Mouse (Mus musculus) heart, adult 8-10 months (tissue): ENCODE measurements around the gene Ppm1h. TPM values are rescaled to one million over a fixed set of nuclear protein-coding genes. Genes with fewer than 3 reads are reported as not detected.

Experiments used
- DNase-seq: peaks from one replicate; pipeline ENCODE4 v3.0.0; 2022; ENCODE audit warnings: low spot score
- total RNA-seq, 4 experiments: library from RNA; stranded (reverse); gene quantifications; 2 replicates each; pipeline ENCODE4 v1.2.4; 2022

Gene Ppm1h
- total RNA-seq, 4 experiments from 2014 or later = 6.8 to 9.4 (median 7.2) TPM

DNA sequence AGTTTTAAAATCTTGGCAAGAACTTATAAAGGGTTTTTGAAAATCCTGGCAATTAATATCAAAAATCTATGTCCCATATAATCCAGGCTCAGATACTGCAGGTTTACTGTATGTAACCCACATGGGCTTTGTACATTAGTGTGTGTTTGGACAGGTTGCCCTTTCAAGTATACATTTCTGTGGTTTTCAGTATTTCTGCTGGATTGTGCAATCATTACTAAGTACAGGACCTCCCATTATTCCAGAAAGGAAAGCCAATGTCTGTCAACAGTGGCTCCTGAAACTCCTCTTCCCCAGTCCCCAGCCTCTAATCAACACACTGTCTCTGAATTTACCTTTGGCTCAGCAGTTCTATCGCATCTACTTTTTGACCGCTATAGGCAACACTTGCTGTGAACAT, 66.4 kb downstream of the Ppm1h start:
- DNase-seq = no peak

DNA sequence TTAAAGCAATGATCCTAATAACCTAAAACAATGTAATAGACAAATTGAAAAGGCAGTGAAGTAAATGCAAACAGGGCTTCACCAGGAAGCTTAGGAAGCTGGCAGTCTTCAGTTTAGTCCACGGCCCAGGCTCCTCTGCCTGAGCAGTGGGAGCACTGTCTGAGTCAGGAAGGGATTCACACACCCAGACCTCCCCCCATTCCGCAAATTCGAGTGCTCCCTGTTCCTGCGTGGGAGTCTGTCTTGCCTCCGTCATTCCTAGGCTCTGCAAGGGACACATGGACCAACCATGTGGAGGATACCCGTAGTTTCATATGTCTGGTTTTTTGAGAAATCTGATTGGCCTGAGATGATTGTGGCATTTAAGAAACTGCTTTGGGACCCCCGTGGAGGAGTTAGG, 67.6 kb downstream of the Ppm1h start:
- DNase-seq = no peak

DNA sequence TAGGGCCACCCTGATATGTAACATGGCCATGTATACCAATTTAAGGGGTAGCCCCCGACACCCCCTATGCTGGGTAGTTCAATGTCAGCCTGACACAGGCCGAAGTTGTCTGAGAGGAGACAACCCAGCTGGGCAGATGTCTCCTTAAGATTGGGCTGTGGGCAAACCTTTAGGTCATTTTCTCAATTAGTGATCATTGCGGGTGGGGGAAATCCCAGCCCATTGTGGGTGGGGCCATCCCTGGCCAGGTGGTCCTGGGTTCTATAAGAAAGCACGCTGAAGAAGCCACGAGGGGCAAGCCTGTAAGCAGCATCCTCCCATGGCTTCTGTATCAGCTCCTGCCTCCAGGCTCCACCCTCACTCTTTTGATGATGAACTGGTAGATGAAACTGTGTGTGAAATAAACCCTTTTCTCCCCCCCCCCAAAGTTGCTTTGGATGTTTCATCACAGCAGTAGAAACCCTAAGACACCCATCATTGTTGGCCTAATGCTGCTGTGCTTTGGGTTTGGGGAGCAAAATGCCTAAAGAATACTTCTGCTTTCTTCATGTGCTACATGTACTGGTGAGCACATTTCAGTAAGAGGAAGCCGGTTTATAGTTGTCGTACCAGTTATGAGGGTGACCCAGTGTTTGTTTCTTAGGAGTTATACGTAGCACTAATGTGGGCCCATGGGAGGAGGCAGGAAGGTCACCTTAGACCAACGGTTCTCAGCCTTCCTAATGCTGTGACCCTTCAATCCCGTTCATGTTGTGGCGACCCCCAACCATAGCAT, 68.8 kb downstream of the Ppm1h start:
- no peak for DNase-seq

DNA sequence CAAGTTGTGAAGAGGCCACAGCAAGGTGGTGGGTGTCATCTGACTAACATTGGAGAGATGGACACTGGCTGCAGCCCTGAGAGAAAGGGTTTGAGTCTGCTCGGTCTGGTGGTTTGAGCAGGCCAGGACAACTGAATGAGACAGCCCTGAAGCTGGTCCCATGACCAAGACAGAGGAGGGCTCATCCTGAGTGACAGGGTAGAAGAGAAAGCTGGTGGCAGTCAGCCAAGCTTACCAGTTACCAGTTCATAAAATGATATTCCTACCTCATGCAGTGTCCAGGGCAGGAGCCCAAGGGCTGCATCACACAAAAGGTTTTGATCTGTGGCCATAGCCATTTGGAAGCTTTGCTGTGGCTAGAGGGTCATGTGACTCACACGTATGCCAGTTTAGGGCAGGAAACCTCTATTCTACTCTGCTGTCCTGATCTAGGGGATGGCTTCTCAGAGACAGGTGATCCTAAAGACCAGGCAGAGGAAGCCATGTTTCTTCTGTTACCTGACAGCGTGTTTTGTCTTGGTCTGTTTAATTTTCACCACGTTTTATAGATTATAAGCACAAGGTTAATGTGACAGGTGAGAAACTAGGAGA, 69.9 kb downstream of the Ppm1h start:
- no peak for DNase-seq

DNA sequence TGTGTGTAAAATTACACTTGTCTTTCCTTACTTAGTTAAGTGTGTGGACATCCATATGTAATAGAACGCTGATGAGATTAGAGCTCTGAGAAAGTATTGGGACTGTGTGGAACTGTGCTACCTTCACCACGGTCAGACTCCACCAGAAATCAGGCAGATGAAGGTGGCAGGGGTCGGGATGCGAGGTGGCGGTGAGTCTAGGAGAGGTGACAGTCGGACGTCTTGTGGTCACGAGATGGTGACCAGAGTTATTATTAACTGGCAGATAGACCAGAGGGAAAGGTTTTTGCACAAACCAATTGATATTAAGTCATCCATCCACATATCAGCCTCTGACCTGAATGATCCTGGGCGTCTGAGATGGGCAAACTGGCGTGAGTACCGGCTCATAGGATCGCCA, 70.5 kb downstream of the Ppm1h start:
- no peak for DNase-seq

DNA sequence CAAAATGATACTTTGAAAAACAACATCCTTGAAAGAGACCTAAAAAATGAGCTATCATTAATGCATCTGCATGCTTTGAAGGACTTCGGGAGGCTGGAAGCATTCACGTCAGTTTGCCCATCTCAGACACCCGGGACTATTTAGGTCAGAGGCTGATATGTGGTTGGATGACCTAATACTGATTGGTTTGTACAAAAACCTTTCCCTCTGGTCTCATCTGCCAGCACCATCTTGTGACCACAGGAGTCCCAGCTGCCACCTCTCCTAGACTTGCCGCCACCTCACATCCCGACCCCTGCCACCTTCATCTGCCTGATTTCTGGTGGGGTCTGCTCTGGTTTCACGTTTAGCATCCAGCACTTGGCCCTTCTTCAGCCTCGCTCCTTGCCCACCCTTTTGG, 71.3 kb downstream of the Ppm1h start:
- DNase-seq = no peak

DNA sequence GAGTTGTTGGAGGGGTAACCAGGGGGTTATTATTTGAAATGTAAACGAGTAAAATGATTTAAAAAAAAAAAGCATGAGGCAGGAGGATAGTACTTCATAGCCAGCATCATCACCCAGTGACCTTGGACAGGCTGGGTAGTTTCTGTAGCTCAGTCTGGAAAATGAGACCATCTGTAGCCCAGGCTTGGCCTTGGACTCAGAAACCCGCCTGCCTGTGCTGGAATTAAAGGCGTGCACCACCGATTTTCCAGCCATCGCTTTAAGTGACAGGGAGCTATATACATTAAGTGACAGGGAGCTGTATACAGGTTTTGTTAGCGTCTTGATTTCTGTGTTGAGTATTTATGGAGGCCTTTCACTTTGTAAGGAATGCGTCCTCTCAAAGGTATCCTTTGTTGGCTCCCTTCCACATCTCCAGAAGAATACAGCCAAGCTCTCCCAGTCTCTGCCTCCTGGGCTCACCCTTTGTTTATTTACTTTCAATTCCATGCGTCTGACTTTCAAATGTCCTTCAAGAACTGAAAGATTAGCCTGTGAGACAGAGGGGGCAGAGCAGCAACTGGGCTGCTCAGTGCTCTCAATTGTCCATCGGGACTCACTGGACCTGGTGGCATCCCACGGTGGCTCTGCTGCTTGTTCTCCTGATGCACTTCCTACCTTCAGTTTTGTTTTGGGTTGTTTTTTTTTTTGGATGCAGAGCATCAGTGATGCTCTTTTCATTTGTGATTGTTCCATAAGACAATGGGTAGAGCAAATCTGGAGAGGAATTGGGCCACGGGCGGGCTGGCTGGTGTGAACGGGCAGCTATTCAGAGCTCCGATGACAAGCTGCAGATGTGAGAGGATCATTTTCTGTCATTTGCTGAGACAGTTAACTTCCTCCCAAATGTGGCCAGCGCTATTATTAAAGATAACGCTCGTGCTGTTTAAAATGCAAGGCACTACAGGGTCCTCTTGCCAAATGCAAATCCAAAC, 74.7 kb downstream of the Ppm1h start:
- DNase-seq = no peak

DNA sequence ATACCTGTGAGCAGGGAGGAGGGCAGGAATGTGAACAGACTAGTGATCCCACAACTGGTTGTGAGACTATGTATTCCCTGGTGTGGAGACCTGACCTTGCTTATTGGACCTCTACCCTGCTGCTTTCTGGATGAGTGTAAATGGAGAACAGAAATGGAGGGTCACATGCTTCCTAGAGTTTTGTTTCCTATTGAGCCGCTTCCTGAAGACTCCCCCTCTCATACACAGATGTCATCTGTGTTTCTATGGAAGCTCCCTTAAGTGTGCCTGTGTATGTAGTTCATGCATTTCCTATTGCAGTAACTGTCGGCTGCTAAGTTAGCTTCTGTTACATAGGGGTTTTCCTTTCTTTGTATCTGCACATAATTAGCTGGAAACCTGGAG, 75.4 kb downstream of the Ppm1h start:
- DNase-seq = peak; percentile 26

DNA sequence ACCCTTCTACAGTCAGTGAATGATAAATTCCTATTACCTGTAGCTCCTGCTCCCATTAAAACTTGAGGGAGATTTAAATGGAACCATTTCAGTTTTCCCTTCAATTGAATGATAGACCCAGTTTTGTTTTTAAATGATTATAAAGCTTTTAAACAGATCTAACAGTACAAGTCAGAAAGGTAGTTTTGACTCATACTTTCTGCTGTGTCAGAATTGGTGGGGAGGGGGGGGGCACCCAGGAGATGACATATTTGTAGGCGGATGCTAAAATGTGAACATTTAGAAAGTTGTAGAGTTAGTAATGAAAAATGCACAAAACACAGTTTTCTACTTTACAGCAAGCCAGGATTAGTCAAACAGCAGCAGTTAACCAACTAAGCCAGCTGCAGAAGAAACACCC, 76.4 kb downstream of the Ppm1h start:
- no peak for DNase-seq

DNA sequence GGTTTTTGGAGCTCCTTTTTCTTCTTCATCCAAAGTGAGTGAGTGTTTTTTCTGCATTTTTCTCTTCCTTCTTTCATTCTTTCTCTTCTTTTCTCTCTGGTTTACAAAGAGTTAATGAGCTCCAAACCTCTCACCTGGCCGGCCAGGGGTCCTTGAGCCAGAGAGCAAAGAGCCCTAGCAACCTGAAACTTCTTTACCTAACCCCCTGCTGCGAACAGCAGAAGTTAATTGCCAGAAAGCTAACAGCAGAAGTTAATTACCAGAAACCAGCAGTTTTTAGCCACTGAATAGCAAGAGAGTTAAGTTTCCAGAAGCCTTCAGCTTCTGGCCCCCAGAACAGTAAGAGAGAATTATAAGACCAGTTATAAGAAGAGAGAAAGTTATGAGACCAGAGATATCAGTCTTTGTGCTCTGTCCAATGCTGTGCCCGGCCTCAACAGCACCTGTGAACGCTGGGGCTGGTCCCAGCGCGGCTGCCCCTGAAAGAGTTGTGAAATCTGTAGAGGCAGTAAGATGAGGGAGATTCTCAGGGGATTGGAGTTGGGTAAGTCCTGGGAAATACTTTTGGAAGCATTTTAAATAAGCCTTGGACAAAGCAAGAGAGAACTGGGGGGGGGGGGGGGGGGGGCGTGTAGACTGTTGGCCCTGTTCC, 78.4 kb downstream of the Ppm1h start:
- no peak for DNase-seq

DNA sequence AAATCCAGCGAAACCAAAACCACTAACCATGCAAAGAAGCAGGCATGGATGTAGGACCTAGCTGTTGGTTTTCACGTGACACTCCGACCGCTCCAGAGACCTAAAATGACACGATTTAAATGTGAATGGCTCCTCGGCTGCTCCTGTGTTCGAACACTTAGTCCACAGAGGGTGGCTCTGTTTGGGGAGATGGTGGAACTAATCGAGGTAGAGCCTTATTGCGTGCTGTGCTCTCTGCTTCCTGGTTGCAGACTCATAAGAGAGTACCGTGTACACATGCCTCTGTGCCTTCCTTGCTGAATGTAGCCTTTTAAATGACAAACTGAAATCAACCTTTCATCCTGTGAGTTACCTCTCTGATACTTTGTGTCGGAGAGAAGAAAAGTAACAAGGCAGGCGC, 79.2 kb downstream of the Ppm1h start:
- DNase-seq = no peak

DNA sequence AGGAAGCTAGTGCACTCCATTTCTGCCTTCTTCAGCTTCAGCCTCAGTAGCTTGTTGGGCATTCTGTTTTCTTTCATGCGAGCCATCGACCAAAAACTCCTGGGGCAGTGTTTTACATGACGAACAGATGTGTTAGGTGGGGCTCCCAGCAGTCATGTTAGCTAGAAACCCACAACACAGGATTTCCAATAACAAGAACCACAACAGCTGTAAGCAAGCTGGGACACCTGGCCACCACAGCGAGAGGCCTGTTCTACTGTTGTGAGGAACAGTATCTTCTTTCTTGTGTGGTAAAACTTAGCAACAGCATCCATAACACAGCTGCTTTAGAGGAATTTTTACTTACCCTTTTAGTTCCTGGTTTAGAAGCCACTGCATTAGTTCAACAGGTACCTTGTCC, 79.8 kb downstream of the Ppm1h start:
- no peak for DNase-seq

DNA sequence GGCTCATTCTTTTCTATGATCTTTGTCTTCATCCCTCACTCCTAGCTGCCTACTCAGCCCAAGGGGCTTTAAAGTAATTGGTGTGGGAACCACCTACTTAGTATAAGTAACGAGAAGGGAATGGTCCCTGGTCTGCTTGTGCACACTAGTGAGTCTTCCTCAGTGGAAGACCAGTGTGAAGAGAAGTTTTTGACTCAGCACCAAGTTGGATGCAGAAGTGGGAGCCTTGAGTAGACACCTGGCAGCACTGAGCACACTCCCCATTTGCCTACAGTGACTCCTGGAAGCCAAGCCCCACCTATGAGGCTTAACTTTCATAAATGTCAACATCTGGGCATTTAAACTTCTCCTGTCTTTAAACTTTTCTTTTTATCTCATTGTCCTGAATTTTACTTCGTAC, 81.2 kb downstream of the Ppm1h start:
- DNase-seq = no peak

DNA sequence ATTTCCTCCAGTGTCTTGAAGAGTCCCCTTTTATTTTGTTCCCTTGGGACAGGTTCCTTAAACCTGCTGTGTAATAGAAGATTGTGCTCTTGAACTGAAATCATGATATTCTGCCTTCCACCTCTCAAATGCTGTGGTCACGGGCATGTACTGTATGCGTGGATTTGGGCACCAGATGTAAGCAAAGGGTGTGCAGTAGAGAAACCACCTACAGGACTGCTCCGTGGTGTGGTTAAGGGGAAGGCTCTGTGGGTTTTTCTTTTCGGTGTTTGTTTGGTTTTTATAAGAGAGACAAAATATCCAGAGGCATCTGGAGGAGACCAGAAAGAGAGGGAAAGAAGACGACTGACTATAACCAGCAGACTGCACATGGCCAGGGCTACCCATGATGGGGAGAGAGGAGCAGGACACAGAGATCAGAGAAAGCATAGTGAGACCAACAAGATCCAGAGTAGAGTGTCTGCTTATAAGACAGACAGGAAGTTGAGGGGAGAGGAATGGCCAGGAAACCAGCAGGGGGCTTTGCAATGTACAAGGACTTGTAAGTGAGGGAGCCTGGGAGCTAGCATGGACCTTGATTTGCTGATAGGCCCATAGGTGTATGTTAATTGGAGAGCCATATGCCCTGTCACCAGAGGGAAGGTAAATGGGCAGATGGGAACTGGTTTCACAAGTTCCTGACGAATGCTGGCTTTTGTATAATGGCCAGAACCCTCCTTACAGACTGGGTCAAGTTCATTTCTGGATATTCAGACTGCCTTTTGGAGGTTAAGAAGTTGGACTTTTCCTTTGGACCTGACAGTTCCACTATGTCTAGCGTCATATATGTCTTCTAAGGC, 82.1 kb downstream of the Ppm1h start:
- no peak for DNase-seq

DNA sequence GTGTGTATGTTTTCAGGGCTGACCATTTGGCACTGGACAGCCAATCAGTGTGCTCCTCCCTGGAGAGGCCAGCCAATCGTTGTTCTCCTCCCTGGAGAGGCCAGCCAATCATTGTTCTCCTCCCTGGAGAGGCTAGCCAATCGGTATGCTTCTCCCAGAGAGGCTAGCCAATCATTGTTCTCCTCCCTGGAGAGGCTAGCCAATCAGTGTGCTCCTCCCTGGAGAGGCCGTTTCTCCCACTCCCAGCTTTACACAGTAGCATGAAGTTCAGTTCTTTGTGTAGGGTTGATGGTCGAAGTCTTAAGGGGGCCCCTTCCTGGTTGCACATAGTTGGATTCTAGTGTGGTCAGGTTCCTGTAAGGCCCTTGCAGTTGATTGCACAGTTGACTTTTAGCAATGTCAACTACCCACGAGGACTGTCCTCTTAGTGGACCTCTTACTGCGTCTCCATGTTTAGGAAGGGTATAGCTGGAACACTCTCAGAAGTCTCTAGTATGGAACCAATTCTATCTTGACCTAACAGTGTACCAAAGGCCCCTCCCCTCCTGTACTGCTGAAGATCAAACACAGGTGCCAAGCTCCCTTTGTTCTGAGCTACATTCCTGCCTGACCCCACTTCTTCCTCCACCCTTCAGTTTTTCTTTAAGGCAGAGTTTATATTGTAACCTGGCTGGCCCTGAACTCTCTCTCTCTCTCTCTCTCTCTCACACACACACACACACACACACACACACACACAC, 84.4 kb downstream of the Ppm1h start:
- DNase-seq = no peak

DNA sequence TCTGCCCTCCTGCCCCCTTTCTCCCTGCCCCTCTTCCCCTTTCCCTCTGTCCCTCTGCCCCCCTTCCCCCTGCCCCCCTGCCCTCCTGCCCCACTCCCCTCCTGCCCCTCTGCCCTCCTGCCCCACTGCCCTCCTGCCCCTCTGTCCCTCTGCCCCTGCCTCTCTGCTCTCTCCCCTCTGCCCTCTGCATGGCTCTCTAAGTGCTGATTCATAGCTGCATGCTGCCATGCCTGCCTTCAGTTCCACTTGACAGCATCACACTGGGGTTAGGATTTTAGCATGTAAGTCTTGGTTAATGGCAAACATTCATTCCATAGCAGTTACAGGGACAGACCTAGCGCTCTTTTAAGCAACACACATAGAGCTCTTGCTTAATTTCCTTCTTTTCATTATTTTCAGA, 85.0 kb downstream of the Ppm1h start:
- no peak for DNase-seq

DNA sequence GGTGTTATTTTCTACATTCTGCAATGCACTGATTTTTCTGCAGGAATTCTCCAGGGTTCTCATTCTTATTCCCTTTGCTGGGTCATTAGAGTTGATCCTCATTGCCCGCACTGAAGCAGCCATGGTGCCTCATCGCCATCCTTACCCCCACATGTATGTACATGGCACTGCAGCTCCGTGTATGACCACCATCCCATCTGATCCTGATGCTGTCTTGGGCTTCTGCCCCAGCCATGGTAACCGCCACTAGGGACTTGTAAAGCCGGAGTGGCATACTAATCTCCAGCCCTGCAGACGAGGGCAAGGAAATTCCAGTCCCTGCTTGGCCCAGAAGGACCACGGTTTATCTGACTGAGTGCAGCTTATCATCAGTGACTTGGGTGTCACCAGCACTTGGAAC, 86.1 kb downstream of the Ppm1h start:
- no peak for DNase-seq

DNA sequence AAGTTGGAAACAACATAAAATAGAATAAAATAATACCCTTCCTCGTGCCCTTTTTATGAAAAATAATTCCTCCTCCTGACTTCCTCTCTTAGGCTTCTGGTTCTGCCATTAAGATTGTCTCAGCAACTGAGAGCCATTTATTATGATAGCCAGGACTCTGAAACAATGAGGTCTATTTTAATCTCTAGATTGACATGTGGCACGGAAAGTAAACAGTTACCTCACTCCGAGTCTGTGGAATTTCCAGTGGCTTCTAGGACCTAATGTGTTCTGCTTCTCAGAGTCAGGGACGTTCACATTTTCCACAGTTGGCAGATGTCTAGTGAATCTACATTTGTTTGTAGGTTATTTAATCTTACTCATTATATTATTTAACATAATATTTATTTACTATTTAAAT, 87.0 kb downstream of the Ppm1h start:
- peak; percentile 73 for DNase-seq

DNA sequence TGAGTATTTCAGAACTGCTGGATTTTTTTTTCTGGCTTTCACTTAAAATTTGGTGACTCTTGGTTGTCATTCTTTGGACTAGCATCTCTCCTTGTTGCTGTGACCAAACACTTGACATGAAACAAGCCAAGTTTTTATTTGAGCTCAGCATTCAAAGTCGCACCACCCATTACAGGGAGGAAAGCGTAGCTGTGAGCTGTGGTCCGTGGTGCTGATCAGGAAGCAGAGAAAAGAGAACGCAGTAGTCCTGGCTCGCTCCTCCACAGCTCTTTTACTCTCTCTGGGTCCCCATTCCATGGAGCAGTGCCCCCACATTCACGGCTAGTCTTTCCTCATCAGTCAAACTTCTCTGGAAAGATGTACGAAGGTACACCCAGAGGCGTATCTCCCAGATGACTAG, 87.4 kb downstream of the Ppm1h start:
- DNase-seq = peak; percentile 11

DNA sequence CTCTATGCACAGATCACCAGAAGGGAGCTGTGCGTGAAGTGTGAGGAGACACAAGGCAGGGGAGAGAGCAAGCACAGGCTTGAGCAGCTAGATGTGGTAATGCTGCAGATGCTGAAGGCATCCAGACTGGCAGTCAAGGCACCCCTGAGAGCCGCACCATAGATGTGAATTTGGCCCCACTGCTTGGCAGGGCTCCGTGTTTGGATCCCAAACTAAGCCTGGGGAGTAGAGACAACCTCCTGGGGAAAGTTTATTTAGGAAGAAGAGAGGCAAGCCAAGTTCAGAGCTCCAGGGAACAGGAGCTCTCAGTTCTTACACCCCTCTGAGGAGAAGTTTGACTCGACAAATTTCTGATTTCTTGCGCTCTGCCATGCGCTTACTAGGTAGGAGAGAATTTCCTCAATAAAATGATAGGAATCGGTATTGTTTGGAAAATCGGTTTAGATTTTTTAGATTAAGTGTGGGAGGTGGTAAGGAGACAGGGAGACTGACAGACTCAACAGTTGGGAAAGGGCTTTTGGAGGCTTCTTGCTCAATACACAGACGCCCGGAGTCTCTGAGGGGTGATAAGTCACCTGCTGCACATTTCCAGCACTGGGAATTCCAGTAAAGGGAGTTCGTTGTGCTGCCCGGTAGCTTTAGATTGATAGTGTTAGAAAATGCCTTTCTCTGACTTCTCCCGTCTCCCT, 89.8 kb downstream of the Ppm1h start:
- DNase-seq = no peak
